Mouse (Mus musculus) megakaryocyte, embryonic 14.5 days (primary cell): ENCODE measurements around the gene Vmn1r223.

Source experiments
- FLI1 ChIP-seq: IDR thresholded peaks from 2 replicates; pipeline ENCODE4 v1.6.1; 2012; ENCODE audit warnings: low read length, inconsistent platforms, mixed read lengths
- GATA1 ChIP-seq: IDR thresholded peaks from 3 replicates; pipeline ENCODE4 v1.6.1; 2012; ENCODE audit warnings: mixed read lengths, low read length, inconsistent platforms, borderline replicate concordance

GRCm38 (mm10) chr13:23299276-23299998 is 52.5 kb downstream of the Vmn1r223 start:
- TF ChIP-seq GATA1 (no peak), FLI1 (no peak)
